Mouse (Mus musculus): ENCODE data around the gene Trmt61a.

- TF ChIP-seq CTCF (IDR thresholded peaks at IDR 0.05; ENCODE audit: low read depth, low read length) (no peak), POLR2A (IDR thresholded peaks at IDR 0.05; ENCODE audit: borderline replicate concordance, low read depth, low read length) (no peak)
Measured at GRCm38 (mm10) chr12:111727956-111728355, 50.1 kb downstream of the Trmt61a start.

Data from bone marrow macrophage, adult 2 months (primary cell).